Mouse (Mus musculus): ENCODE measurements at regions not wholly inside any gene's neighbourhood (a gene's known extent, or its start where the extent isn't known, plus 50 kb on each side); places are given as distances from the start of the nearest gene placed in this dataset.

GRCm38 (mm10) chrX:128853441-128853840 is 896.1 kb upstream of the Diaph2 start:
- no peak overlapping the region for H3K9ac ChIP-seq (replicated peaks; ENCODE audit: low read length)
- H3K36me3 ChIP-seq (ENCODE audit: insufficient read depth, low read length): no peaks in the 10 kb centered on the region
- H3K9me3 ChIP-seq (ENCODE audit: low read length): no peaks in the 10 kb centered on the region
- no peak overlapping the region for H3K4me3 ChIP-seq (ENCODE audit: low read length)
- H3K4me2 ChIP-seq (ENCODE audit: low read depth, low read length): no peak overlapping the region
- WGBS: 49% methylated on average over 2 of the region's 2 CpGs
- DNase-seq (ENCODE audit: low spot score) (peak; percentile 27), ATAC-seq (0 out of 2 replicates have a peak, but pooled peaks have one; percentile 53)
- H3K27ac ChIP-seq: no peak overlapping the region
- TF ChIP-seq CTCF (IDR thresholded peaks at IDR 0.05; ENCODE audit: low read depth): no peak
- no peaks in the 10 kb centered on the region for H3K4me1 ChIP-seq (ENCODE audit: insufficient read depth, low read length)
- no peaks in the 10 kb centered on the region for H3K27me3 ChIP-seq (ENCODE audit: insufficient read depth, low read length)
